Mouse (Mus musculus) common myeloid progenitor, adult 5-6 weeks (primary cell): Measurements from ENCODE around the gene Tex50. TPM values are rescaled to one million over a fixed set of nuclear protein-coding genes. Genes with fewer than 3 reads are reported as not detected.
A peak's percentile ranks its signal among the peaks of the same experiment; 100 is the strongest.
"Not testable (repeated sequence)": the region's sequence is repeated elsewhere in the genome, so short reads cannot be mapped to it uniquely, and the experiment has no call there.

Experiments
- ATAC-seq: replicated peaks from 2 replicates; pipeline ENCODE4 v1.8.0; 2016; ENCODE audit warnings: low read depth, mild to moderate bottlenecking, moderate TSS enrichment, inconsistent platforms; ENCODE audit not compliant: poor library complexity, severe bottlenecking
- total RNA-seq: library from RNA; stranded (forward); fragments of 200-1000, 187-1606 nt; gene quantifications from 2 replicates; pipeline ENCODE4 v1.2.3, GENCODE M21; 2017

Gene Tex50
- total RNA-seq: not detected in 2 replicates

DNA sequence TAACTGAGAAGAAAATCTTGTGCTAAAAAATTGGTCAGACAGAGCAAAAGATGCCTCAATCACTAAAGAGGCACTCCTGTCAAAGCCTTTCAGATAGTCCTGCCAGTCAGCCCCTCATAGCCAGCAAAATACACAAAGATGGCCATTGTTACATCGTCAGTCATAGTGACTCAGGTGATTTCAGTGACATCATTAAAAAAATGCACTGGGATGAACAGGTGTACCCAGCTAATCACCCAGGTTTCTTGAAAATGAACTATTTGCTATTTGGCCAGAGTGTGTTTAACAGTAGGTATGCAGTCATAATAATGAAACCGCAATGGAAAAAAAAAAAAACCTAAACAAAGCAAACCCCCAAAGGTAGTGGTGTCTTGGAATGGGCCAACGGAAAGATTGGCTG lies at the start of gene Tex50:
Tex50 (minus strand) TSS at position 101 of the 400 bp plus-strand sequence.
- ATAC-seq: no peak

DNA sequence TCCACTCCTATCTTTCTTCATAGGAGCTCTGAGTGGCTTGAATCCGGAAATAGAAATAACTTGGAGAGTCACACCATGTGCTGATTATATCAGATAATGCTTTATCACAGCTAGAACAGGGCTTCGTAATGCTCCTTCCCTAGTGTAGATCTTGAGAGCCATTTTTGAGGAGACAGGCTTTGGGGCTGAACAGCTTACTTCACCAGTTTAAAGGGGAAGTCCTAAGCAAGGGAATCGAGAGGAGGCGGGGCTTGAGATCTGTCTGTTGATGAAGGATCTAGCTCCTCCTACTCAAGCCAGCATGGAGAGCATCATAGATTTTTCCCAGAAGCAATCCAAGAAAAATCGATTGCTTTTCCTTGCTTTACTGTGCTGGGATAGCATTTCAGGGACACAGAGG lies 40.7 kb upstream of the Tex50 start:
- no peak; the same call in 1 of the 2 replicates for ATAC-seq

DNA sequence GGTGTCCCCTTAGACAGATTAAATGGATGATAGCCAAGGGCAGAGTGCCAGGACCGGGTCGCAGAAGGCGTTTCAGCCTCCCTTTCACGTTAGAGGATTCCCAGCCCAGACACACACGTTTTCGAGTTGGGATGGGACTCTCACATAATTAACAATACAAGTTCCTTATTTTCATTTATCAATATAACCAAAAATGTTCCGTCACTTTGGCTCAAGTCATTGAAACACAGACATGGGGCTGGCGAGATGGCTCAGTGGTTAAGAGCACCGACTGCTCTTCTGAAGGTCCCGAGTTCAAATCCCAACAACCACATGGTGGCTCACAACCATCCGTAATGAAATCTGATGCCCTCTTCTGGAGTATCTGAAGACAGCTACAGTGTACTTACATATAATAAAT lies 37.2 kb upstream of the Tex50 start:
- ATAC-seq: peak; percentile 6; the same call in 1 of the 2 replicates

DNA sequence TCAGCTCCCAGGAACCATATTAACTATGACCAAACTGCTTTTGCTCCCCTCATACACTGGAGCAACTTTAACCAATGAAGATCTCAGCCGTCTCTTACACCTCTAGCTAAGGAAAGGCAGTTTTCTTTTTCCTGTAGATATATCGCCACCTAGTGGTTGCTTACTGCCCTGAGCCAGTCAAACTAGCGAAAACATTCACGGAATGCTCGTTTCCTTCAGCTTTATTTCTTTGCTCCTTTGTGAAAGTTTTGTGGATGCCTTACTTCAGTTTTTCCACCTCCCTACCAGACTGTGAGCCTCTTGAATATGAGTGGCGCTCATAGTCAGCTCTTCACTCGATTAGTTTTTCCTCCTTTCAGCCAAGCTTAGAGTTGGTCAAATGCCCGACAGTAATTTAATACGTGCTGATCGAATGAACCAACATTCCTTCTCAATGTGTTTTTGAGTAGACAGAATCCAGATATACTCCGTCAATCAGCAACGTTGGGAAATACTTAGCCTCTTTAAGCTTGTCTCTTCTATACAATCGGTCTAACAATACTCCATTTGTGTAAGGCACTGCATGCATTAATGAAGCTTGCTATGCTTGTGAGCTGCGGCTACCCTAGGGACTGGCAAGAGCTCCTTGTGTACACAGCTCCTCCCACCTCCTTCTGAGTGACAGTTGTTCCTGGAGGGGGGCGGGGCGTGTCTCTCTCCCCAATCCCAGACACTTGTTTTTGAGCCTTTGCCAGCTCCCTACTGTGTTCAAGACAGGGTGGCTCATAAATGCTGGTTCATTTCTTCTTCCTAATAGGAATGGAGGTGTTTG lies 36.6 kb upstream of the Tex50 start:
- ATAC-seq: peak; percentile 97

DNA sequence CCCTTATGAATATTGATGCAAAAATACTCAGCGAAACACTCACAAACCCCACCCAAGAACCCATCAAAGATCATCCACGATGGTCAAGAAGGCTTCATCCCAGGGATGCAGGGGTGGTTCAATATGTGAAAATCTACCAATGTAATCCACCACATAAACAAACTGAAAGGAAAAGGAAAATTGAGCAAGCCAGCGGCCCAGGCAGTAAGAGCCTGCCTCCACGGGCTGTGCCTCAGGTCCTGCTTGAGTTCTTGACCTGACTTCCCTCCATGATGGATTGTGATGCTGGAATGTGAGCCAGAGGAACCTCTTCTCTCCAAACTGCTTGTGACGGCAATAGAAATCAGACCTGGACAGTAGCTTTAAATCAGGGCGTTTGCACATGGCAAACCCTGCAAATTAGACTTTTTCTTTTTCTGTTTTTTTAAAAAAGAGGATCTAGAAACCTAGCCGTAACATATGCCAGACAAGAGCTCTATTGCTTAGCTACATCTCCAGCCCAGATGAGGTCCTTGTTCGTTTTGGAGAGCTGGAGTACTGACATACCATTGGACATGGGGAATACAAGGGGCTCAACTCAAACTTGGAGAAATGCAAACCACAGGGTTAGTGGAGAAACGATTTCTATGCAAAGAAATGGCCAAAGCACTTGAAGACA lies 31.3 kb upstream of the Tex50 start:
- no peak for ATAC-seq

DNA sequence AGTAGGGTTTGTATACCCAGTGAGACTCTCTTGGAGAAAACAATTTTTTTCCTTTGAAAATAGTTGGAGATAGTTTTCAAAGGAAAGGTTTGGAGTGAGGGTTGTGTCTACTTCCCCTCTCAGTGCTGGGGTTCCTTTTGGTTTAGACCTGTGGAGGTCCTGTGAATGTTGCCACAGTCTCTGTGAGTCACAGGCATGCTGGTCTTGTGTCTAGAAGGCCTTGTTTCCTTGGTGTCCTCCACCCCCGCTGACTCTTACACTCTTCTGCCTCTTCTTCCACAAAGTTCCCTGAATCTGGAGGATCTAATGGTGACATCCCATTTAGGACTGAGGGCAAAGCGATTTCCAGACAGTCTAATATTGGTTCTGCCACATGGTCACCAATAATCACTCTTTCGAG lies 26.3 kb upstream of the Tex50 start:
- ATAC-seq: no peak

DNA sequence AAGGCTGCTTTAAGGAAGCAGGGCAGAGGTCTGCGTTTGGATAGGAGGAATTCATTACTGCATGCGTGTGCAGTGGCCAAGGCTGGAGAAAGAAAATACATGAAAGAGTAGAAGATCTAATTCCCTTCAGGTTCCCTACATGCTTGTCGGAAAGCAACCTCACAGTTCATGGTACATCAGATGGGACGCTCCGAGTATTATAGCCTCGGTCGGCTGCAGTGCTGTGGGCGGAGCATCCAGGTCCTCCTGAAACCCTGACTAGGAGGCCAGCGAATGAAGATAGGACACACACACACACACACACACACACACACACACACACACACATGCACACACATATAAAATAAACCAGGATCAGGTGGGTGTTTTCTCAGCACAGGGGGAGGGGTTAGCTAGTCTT lies 24.6 kb upstream of the Tex50 start:
- ATAC-seq: 0 out of 2 replicates have a peak, but pooled peaks have one; percentile 50

DNA sequence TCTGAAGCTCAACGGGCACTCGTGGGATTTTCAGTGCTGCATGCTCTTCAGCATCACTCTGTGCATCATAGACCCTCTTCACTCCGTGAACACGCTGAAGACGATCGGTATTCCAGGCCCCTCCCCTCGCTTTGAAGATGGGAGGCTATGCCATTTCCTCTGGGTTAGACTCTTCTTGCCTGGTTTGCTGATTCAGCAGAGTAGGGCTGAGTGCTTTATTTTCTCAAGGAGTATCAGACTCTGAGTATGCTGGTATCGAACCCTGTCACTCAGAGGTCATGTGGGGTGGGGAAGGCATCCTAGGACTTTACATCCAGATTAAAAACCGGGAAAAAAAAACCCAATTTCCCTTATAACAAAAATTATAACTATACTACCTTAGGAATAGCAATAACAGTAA lies 23.3 kb upstream of the Tex50 start:
- no peak for ATAC-seq

DNA sequence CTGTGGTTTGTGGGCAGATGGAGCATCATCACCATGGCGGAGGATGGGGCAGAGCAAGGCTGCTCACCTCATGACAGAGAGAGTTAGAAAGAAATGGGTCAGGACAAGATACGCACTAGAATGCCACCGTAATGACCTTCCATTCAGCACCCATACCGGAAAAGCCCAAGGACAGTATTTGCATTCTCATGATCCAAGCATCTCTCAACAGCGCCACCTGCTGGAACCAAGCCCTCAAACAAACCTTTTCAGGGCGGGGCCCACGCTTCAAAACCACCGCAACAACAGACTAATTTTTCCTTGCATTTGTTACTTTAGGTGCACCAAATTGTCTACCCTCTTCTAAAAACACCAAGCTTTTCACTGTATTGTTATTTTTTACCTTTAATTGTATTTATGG lies 21.6 kb upstream of the Tex50 start:
- ATAC-seq: peak; percentile 75

DNA sequence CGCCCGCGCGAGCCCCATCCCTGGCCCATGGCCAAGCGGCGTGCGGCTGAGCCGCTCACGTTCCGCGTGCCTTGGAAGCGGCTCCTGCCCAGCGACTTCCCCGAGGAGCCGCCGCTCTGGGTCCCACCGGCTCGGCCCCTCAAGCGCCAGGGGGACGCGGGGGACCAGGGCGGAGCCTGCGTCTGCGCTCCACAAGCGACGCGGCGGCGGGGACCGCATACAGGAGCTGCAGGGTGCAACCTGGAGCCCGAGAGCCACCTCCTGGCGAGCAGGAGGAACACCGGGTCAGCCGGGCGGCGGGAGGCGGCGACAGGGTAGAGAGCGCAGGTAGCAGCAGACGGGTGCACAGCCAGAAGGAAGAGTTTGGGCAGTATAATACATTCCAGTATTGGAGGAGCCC lies 11.5 kb upstream of the Tex50 start:
- ATAC-seq: peak; percentile 99

DNA sequence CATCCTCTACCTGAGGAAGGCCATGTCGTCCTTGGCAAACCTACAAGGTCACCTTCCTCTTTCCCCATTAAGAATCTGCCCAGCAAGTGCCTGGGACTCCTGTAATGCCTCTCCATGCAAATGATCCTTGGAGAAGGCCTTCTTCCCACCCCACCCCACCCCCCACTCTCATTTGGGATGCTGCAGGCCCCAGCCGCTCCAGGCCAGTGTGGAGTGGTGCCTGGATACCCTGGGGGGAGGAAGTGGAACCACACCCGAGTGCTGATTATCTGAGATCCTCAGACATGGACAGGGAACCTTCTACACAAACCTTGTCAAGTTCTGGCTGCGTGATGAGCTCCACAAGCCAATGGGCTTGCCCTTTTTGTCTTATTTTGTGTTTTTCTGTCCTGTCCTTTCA lies 1.2 kb upstream of the Tex50 start:
- 0 out of 2 replicates have a peak, but pooled peaks have one; percentile 25 for ATAC-seq

DNA sequence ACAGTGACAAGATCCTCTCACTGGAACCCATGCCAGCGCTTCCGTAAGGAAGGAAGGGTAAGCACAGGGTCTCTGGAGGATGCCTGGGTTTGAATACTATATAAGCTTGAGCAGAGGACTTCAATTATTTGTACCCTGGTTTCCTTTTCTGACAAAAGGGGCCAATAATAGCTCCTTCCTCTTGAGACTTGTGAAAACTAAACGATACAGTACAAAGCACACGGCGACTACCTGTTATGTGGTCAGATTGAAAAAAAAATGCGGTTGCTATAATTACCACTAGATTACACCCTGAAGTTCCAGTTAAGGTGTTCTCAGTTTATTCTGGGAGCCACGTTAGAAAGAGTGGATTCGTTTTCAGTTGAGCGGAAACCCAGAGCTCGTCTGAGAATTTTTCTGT lies 2.6 kb downstream of the Tex50 start:
- 0 out of 2 replicates have a peak, but pooled peaks have one; percentile 18 for ATAC-seq

DNA sequence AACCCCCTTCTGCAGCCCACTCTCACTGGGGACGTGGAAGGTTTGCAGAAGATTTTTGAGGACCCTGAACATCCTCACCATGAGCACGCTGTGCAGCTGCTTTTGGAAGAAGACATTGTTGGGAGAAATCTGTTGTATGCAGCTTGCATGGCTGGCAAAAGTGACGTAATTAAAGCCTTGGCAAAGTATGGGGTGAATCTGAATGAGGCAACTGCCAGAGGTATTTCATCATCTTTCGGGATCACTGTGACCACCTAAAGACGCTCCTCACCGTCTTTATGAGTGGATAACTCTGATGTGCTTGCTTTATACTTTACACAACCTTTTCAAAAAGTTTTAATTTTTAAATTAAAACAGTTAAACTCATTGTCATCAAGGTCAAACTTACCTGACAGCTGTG lies 8.0 kb downstream of the Tex50 start:
- no peak for ATAC-seq

DNA sequence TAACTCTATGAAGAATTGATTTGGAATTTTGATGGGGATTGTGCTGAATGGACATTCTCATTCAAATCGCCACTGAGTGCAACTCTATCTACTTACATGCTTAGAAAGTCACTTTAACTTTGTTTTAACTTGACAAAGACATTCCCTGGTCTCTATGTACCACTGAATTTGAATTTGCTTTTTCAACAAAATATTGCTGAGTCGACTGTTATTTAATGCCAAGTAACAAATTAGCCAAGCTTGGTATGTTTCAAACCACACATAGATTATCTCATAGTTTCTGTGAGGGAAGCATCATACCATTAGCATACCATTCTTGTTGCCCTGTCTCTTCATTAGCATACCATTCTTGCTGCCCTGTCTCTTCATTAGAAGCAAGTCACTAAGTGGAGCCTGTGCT lies 11.2 kb downstream of the Tex50 start:
- no peak for ATAC-seq

DNA sequence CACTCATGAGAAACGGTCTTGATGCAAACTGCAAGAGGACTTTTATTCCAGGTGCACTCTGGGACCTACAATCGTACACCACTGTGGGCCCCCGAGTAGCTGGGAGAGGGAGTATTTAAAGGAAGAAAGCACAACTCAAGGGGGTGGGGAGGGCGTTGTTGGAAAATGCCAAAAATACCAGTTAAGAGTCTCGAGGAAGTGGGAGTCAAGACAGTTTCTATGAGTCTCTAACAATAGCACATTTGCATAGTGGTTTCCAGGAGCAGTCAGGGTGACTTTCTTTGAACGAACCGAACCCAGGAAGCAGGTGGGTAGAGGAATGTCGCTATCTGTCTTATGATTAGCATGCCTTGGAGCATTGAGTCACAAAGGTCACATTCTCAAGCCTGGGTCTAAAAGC lies 13.5 kb downstream of the Tex50 start:
- ATAC-seq: not testable (repeated sequence)

DNA sequence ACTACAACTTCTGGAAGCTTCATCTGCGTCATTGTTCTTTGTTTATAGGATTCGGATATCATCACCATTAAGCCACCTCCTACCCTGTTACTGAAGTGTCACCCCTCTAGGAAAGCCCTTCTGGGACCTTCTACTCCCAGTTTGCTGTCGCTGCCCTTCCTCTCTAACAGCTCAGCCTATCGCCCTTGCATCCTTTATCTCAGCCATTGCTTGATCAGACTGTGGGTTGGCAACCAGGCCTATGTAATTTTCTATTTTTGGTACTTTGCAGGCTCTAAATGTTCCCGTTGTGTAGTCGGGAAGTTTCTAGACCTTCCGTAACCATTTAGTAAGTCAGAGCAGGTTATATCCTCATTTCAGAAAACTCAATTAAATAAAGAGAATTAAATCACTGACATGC lies 15.9 kb downstream of the Tex50 start:
- no peak for ATAC-seq

DNA sequence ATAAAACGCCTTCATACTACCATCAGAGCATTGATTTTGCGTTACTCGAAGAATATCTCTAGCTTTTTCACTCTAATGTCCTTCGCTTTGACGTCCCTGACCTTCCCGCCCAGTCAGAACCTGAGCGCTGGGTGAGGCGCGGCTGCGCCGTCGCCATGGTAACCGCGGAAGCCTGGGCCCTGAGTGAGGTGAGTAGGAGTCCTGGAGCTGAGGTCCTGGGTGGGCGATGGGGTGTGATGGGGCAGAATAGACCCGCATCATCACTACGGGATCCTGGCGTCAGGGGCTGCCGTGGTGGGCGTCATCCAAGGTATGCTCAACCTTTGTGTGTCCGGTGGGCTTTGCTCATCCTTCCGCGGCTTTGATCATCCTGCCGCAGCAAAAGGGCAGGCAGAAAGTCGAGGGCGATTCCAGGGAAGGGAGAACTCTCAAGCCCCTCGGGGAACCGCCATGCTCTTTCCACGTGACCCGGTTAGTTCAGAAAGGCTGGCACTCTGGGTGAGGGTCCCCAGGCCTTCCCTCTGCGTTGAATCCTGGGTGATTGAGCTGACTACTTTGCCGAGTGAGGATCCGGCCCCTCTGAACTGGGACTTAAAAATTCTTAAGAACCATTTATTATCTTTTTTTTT lies 16.5 kb downstream of the Tex50 start, which contains the start of gene Ankrd45:
Ankrd45 (plus strand) TSS at position 161 of the 629 bp plus-strand sequence.
- peak; percentile 60 for ATAC-seq

DNA sequence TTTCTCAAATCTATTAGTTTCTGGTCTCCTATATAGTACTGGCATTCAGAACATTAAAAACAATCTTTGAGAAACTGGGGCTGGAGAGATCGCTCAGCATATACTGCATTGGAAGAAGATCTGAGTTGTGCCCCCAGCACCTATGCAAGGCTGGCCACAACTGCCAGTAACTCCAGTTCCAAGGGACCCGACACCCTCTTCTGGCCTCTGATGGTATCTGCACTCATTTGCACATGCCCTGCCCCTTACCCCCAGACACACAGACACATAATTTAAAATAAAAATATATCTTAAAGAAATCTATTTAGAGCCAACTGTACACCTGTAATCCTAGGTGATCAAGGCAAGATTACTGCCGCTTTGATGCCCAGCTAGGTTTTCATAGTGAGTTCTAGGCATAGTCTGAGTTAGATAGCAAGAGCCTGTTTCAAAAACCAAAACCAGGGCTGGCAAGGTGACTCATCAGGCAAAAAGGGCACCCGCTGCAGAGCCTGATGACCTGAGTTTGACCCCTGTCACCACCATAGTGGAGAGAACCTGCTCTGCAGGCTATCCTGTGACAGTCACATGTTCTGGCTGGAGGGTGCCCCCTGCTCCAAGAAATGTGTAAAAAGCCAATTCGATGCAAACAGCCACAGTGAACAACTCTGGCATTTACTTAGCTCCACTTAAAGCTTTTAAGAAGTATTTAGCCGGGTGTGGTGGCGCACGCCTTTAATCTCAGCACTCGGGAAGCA lies 18.9 kb downstream of the Tex50 start:
- ATAC-seq: 0 out of 2 replicates have a peak, but pooled peaks have one; percentile 19

DNA sequence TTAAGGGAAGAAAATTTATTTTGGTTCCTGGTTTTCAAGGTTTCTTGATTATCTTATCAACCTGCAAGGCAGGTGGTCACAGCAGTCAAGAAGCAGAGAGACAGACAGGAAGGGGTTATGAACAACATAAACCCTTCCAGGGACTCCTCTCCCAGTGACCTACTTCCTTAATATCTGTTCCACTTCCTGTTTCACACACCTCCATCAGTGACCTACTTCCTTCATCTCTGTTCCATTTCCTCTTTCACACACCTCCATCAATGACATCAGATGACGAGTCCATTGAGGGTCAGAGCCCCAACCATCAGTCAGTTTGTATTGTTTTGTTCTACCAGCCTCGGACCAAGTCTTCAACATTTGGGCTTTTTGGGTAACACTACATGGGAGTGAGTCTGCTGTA lies 19.6 kb downstream of the Tex50 start:
- ATAC-seq: peak; percentile 85
